Mouse (Mus musculus) heart, embryonic 11.5 days (tissue): Measurements from ENCODE around the gene Kmt2d. TPM values are rescaled to one million over a fixed set of nuclear protein-coding genes. Genes with fewer than 3 reads are reported as not detected.
"Not testable (repeated sequence)": the region's sequence is repeated elsewhere in the genome, so short reads cannot be mapped to it uniquely, and the experiment has no call there.

Experiments
- ATAC-seq: fragments of 200-750 bp; cut with Nextera tagmentation; replicated peaks from 2 replicates; pipeline ENCODE4 v1.8.0; 2017; ENCODE audit warnings: moderate library complexity; ENCODE audit not compliant: insufficient number of reproducible peaks, low FRiP score, low TSS enrichment
- H3K27ac ChIP-seq: fragments of 300-500 bp; sonication (generic); 2 replicates; pipeline ENCODE4 v1.5.1; 2014; ENCODE audit warnings: mild to moderate bottlenecking, low read depth, low read length
- H3K27me3 ChIP-seq: fragments of 300-500 bp; sonication (generic); 2 replicates; pipeline ENCODE4 v1.6.1; 2014; ENCODE audit warnings: mild to moderate bottlenecking, low read length, mixed read lengths; ENCODE audit not compliant: control insufficient read depth, insufficient read depth
- H3K36me3 ChIP-seq: fragments of 300-500 bp; sonication (generic); 2 replicates; pipeline ENCODE4 v1.6.1; 2014; ENCODE audit warnings: mild to moderate bottlenecking, low read length, moderate library complexity, mixed read lengths; ENCODE audit not compliant: control insufficient read depth, insufficient read depth
- H3K4me1 ChIP-seq: fragments of 300-500 bp; sonication (generic); 2 replicates; pipeline ENCODE4 v1.6.1; 2014; ENCODE audit warnings: low read length; ENCODE audit not compliant: control insufficient read depth, insufficient read depth
- H3K4me2 ChIP-seq: fragments of 300-500 bp; sonication (generic); 2 replicates; pipeline ENCODE4 v1.6.1; 2014; ENCODE audit warnings: mild to moderate bottlenecking, moderate library complexity
- H3K4me3 ChIP-seq: fragments of 300-500 bp; sonication (generic); 2 replicates; pipeline ENCODE4 v1.5.1; 2014; ENCODE audit warnings: low read depth, low read length
- H3K9ac ChIP-seq: fragments of 300-500 bp; sonication (generic); 2 replicates; pipeline ENCODE4 v1.6.1; 2014; ENCODE audit warnings: mild to moderate bottlenecking, low read depth, low read length, moderate library complexity
- H3K9me3 ChIP-seq: fragments of 300-500 bp; sonication (generic); replicated peaks from 2 replicates; pipeline ENCODE4 v1.6.1; 2016; ENCODE audit warnings: low read length; ENCODE audit not compliant: control insufficient read depth
- WGBS: fragments of 180-500 bp; shearing (Covaris S2); extraction: QIAGEN DNeasy Blood & Tissue Kit; methylation state at CpG from one replicate; pipeline ENCODE4 v1.1.7; 2014; ENCODE audit not compliant: insufficient replicate concordance; 5-methylcytosine and 5-hydroxymethylcytosine counted together
- polyA plus RNA-seq: library from polyadenylated mRNA; unstranded; fragments of >200 nt; fragmentation: Nextera tagmentation; extraction: Ambion mirVana; gene quantifications from 2 replicates; pipeline ENCODE4 v1.2.1, GENCODE M21; 2014

The Kmt2d gene
- polyA plus RNA-seq, 1 experiment from 2014 or later = 16.1 TPM

GRCm38 (mm10) chr15:98818171-98818570 is 52.8 kb downstream of the Kmt2d start:
- H3K9ac ChIP-seq = no peak overlapping the region
- H3K4me1 ChIP-seq = peaks cover 8% of the 10 kb centered on the region
- no peaks in the 10 kb centered on the region for H3K9me3 ChIP-seq
- no peak overlapping the region for H3K27ac ChIP-seq
- H3K27me3 ChIP-seq = no peaks in the 10 kb centered on the region
- no peak overlapping the region for H3K4me2 ChIP-seq
- H3K36me3 ChIP-seq = peaks cover 19% of the 10 kb centered on the region
- WGBS = 89% methylated on average over 7 of the region's 7 CpGs
- no peak overlapping the region for H3K4me3 ChIP-seq
- ATAC-seq = no peak

GRCm38 (mm10) chr15:98812741-98813424 is 58.1 kb downstream of the Kmt2d start:
- no peaks in the 10 kb centered on the region for H3K9me3 ChIP-seq
- H3K4me2 ChIP-seq = no peak overlapping the region
- H3K36me3 ChIP-seq = peaks cover 27% of the 10 kb centered on the region
- peaks cover 22% of the 10 kb centered on the region for H3K27me3 ChIP-seq
- no peak overlapping the region for H3K9ac ChIP-seq
- WGBS = 81% methylated on average over 20 of the region's 20 CpGs
- ATAC-seq = no peak
- H3K4me3 ChIP-seq = no peak overlapping the region
- H3K4me1 ChIP-seq = peaks cover 16% of the 10 kb centered on the region
- H3K27ac ChIP-seq = no peak overlapping the region

- H3K9ac ChIP-seq, H3K4me3 ChIP-seq, H3K4me2 ChIP-seq, ATAC-seq, H3K9me3 ChIP-seq, H3K27ac ChIP-seq: not testable (repeated sequence)
- Histone ChIP-seq H3K27me3 (peaks cover 49% of the 10 kb centered on the region), H3K36me3 (peaks cover 24% of the 10 kb centered on the region), H3K4me1 (peaks cover 38% of the 10 kb centered on the region)
- WGBS = 74% methylated on average over 6 of the region's 6 CpGs
These were observed 60.8 kb downstream of the Kmt2d start for GRCm38 (mm10) chr15:98810212-98810611.

GRCm38 (mm10) chr15:98809390-98809789 is 61.6 kb downstream of the Kmt2d start, which contains the start of gene Ddn:
Gene Ddn (minus strand): TSS chr15:98809490.
- Histone ChIP-seq H3K4me3 (peak within 1 kb of the TSS; percentile 41), H3K4me1 (peaks cover 42% of the 10 kb centered on the region), H3K36me3 (peaks cover 19% of the 10 kb centered on the region), H3K9me3 (no peaks in the 10 kb centered on the region), H3K4me2 (peak within 1 kb of the TSS; percentile 74), H3K9ac (no peak within 1 kb of the TSS), H3K27me3 (peaks cover 57% of the 10 kb centered on the region), H3K27ac (no peak within 1 kb of the TSS)
- ATAC-seq = no peak
- 32% methylated on average over 3 of the region's 3 CpGs for WGBS

GRCm38 (mm10) chr15:98808651-98809134 is 62.3 kb downstream of the Kmt2d start:
- peaks cover 64% of the 10 kb centered on the region for H3K27me3 ChIP-seq
- peaks cover 13% of the 10 kb centered on the region for H3K36me3 ChIP-seq
- no peak overlapping the region for H3K27ac ChIP-seq
- no peak for ATAC-seq
- peak overlapping the region; percentile 41 for H3K4me3 ChIP-seq
- H3K4me1 ChIP-seq = peaks cover 44% of the 10 kb centered on the region
- H3K9ac ChIP-seq = no peak overlapping the region
- no peaks in the 10 kb centered on the region for H3K9me3 ChIP-seq
- WGBS = 8% methylated on average over 6 of the region's 6 CpGs
- H3K4me2 ChIP-seq = peak overlapping the region; percentile 74

GRCm38 (mm10) chr15:98807895-98808650 is 62.9 kb downstream of the Kmt2d start:
- Histone ChIP-seq H3K36me3 (peaks cover 9% of the 10 kb centered on the region), H3K9ac (no peak overlapping the region), H3K4me2 (peak overlapping the region; percentile 74), H3K4me3 (peak overlapping the region; percentile 41), H3K4me1 (peaks cover 48% of the 10 kb centered on the region), H3K27me3 (peaks cover 70% of the 10 kb centered on the region), H3K27ac (no peak overlapping the region), H3K9me3 (no peaks in the 10 kb centered on the region)
- peak; percentile 20; the same call in 1 of the 2 replicates for ATAC-seq
- WGBS = 2% methylated on average over 25 of the region's 34 CpGs

- ATAC-seq = no peak
- H3K4me1 ChIP-seq = peaks cover 51% of the 10 kb centered on the region
These were observed 63.9 kb downstream of the Kmt2d start for GRCm38 (mm10) chr15:98806809-98807770.

More at GRCm38 (mm10) chr15:98806809-98807770, 63.9 kb downstream of the Kmt2d start:
- Histone ChIP-seq H3K4me3 (peak overlapping the region; percentile 41), H3K27ac (no peak overlapping the region), H3K36me3 (peaks cover 4% of the 10 kb centered on the region; the same call in 1 of the 2 replicates), H3K9me3 (no peaks in the 10 kb centered on the region), H3K9ac (0 out of 2 replicates have a peak overlapping the region, but pooled peaks have one; percentile 52), H3K4me2 (peak overlapping the region; percentile 74), H3K27me3 (peaks cover 80% of the 10 kb centered on the region)
- 1% methylated on average over 54 of the region's 58 CpGs for WGBS
